Mouse (Mus musculus): Measurements from ENCODE around the gene BC051665. TPM values are rescaled to one million over a fixed set of nuclear protein-coding genes. Genes with fewer than 3 reads are reported as not detected.

BC051665 gene
- total RNA-seq, 2 experiments from 2014 or later: not detected

- DNase-seq: no peak
Measured at GRCm38 (mm10) chr13:60743381-60744077, 42.6 kb downstream of the BC051665 start.

GRCm38 (mm10) chr13:60742611-60743010 lies 43.6 kb downstream of the BC051665 start:
- no peak for DNase-seq

GRCm38 (mm10) chr13:60740248-60740647 lies 45.9 kb downstream of the BC051665 start:
- DNase-seq: no peak

DNA sequence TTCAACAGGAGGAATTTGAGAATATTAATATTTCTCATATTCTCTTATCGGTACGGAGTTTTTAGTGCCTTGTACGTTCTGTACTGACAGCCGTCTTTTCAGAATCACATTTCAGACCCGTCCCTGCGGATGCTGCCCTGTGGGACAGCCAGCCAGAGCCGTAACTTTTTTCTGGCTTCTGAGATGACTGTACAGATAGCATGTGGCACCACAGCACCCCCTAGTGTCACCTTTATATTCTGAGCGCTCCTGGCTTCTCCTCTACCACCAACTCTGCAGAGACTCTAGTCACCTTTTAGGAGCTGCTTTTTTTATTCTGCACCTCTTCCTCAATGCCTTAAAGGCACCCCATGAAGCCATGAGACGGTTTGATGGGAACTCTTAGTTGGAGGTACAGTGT lies 47.7 kb downstream of the BC051665 start:
- peak; percentile 83 for DNase-seq

DNA sequence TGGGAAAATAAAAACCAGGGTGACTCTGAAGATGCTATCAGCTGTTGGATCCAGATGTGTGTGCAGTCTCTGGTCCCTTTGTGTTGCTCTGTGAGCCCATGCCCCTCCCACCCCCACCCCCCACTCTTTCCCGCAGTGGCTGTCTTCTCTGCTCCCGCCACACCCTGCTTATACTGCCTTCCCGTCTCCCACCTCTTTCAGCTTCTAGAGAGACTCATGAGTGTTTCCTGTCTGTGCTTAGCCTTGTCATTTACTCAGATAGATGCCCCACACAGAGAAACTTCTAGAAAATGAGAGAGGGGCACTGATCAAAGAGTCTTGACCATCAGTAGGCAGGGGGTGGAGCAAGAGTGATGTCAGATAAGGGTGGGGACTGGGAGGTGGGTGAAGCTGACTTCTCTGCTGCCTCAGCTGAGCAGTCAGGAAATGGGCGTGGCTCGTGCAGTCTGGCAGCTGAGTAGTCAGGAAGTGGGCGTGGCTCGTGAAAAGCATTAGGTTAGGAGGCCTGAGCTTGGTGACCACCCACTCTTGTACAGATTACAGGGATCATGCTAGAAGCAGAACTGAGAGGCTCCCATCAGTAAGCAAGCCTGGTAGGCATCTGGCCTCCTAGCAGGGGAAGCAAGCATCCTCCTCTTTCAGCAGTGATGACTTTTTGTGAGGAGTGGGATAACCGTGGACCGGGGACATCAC lies 48.4 kb downstream of the BC051665 start:
- peak; percentile 75 for DNase-seq

GRCm38 (mm10) chr13:60736421-60737105 lies 49.6 kb downstream of the BC051665 start:
- DNase-seq: no peak

DNA sequence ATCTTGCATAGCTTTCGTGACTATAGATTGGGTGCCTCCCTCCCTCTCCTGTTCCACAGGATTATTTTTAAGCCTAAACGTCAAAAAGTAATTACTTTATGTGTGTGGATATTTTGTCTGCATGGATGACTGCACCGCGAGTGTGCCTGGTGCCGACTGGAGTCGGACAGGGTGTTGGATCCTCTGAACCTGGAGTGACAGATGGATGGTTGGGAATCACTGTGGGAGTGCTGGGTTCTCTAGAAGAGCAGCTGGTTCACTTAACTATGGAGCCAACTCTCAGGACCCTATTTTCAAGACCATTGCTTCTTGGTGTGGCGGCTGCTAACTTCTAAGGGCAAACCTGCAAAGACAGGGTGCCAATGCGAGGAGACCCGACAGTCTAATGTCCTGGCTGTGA lies 50.9 kb downstream of the BC051665 start:
- DNase-seq: no peak

Other genes with a start within 250 kb of the BC051665 start
- 10 to 100 TPM; 27.8 to 29.7 TPM for gene Dapk1, start 184.4 kb downstream of the BC051665 start, total RNA-seq (2021)
- not detected for gene Ctsll3, start 16.5 kb upstream of the BC051665 start, total RNA-seq (2021)
- gene 4930486L24Rik, start 78.1 kb upstream of the BC051665 start, total RNA-seq (2021): 10 to 100 TPM; 21.8 to 23.7 TPM
- under 1 TPM; 0.58 to 0.99 TPM for gene Gm49392, start 110.5 kb upstream of the BC051665 start, total RNA-seq (2021)
- gene Ctla2b, start 111.1 kb upstream of the BC051665 start, total RNA-seq (2021): 10 to 100 TPM in 1 of 2 experiments, 1 to 10 TPM in 1; 5.2 to 11.0 TPM
- not detected for gene Tpbpb, start 118.5 kb upstream of the BC051665 start, total RNA-seq (2021)
- gene Gm49393, start 149.2 kb upstream of the BC051665 start, total RNA-seq (2021): not detected
- 1 to 10 TPM in 1 of 2 experiments, under 1 TPM in 1; 0.70 to 1.8 TPM for gene Gm49391, start 150.2 kb upstream of the BC051665 start, total RNA-seq (2021)
- gene Ctla2a, start 150.3 kb upstream of the BC051665 start, total RNA-seq (2021): 10 to 100 TPM; 44.4 to 56.3 TPM
- not detected for gene Tpbpa, start 155.6 kb upstream of the BC051665 start, total RNA-seq (2021)
- gene Ctsj, start 219.6 kb upstream of the BC051665 start, total RNA-seq (2021): not detected